Mouse (Mus musculus): Measurements from ENCODE around the gene Canx. TPM values are rescaled to one million over a fixed set of nuclear protein-coding genes. Genes with fewer than 3 reads are reported as not detected.
"Not testable (repeated sequence)": the region's sequence is repeated elsewhere in the genome, so short reads cannot be mapped to it uniquely, and the experiment has no call there.

The Canx gene
- polyA plus RNA-seq, 1 experiment from 2014 or later, result 343 TPM

- H3K36me3 ChIP-seq, result peaks cover 33% of the 10 kb centered on the region
- peak overlapping the region; percentile 96 for H3K4me3 ChIP-seq
- no peaks in the 10 kb centered on the region for H3K9me3 ChIP-seq (replicated peaks)
- WGBS, result 9% methylated on average over 7 of the region's 7 CpGs
- no peak for DNase-seq (ENCODE audit: low spot score)
- peaks cover 42% of the 10 kb centered on the region for H3K4me1 ChIP-seq
- peak overlapping the region; percentile 99 for H3K27ac ChIP-seq (replicated peaks)
- no peaks in the 10 kb centered on the region for H3K27me3 ChIP-seq (ENCODE audit: low read depth, poor library complexity, severe bottlenecking)
Measured at GRCm38 (mm10) chr11:50326302-50326966, 961 bp upstream of the Canx start.

- Histone ChIP-seq H3K4me3 (peak overlapping the region; percentile 96), H3K36me3 (peaks cover 38% of the 10 kb centered on the region), H3K27me3 (ENCODE audit: low read depth, poor library complexity, severe bottlenecking) (no peaks in the 10 kb centered on the region), H3K27ac (replicated peaks) (peak overlapping the region; percentile 99), H3K9me3 (replicated peaks) (no peaks in the 10 kb centered on the region), H3K4me1 (peaks cover 42% of the 10 kb centered on the region)
- WGBS, result 2% methylated on average over 34 of the region's 34 CpGs
- no peak for DNase-seq (ENCODE audit: low spot score)
Measured at GRCm38 (mm10) chr11:50324751-50325471, 562 bp downstream of the Canx start.

GRCm38 (mm10) chr11:50323843-50324242 is 1.6 kb downstream of the Canx start:
- no peaks in the 10 kb centered on the region for H3K27me3 ChIP-seq (ENCODE audit: low read depth, poor library complexity, severe bottlenecking)
- no peak overlapping the region for H3K27ac ChIP-seq (replicated peaks)
- 65% methylated on average over 1 of the region's 1 CpGs for WGBS
- peaks cover 42% of the 10 kb centered on the region for H3K4me1 ChIP-seq
- H3K4me3 ChIP-seq, result peak overlapping the region; percentile 96
- no peaks in the 10 kb centered on the region for H3K9me3 ChIP-seq (replicated peaks)
- DNase-seq (ENCODE audit: low spot score), result no peak
- H3K36me3 ChIP-seq, result peaks cover 43% of the 10 kb centered on the region

GRCm38 (mm10) chr11:50322345-50322744 is 3.1 kb downstream of the Canx start:
- Histone ChIP-seq H3K4me3 (no peak overlapping the region), H3K36me3 (peaks cover 34% of the 10 kb centered on the region)

GRCm38 (mm10) chr11:50321239-50321638 is 4.2 kb downstream of the Canx start:
- Histone ChIP-seq H3K4me1 (peaks cover 35% of the 10 kb centered on the region), H3K27me3 (ENCODE audit: low read depth, poor library complexity, severe bottlenecking) (no peaks in the 10 kb centered on the region), H3K27ac (replicated peaks) (no peak overlapping the region), H3K4me3 (no peak overlapping the region), H3K9me3 (replicated peaks) (no peaks in the 10 kb centered on the region), H3K36me3 (peaks cover 43% of the 10 kb centered on the region)
- no peak for DNase-seq (ENCODE audit: low spot score)
- 97% methylated on average over 6 of the region's 6 CpGs for WGBS

More at GRCm38 (mm10) chr11:50322345-50322744, 3.1 kb downstream of the Canx start:
- Histone ChIP-seq H3K4me1 (peaks cover 42% of the 10 kb centered on the region), H3K9me3 (replicated peaks) (no peaks in the 10 kb centered on the region), H3K27ac (replicated peaks) (no peak overlapping the region), H3K27me3 (ENCODE audit: low read depth, poor library complexity, severe bottlenecking) (no peaks in the 10 kb centered on the region)
- DNase-seq (ENCODE audit: low spot score), result no peak

GRCm38 (mm10) chr11:50319343-50319742 is 6.1 kb downstream of the Canx start:
- WGBS, result 87% methylated on average over 4 of the region's 4 CpGs
- H3K4me3 ChIP-seq; H3K27ac ChIP-seq (replicated peaks); H3K9me3 ChIP-seq (replicated peaks); DNase-seq (ENCODE audit: low spot score); H3K27me3 ChIP-seq (ENCODE audit: low read depth, poor library complexity, severe bottlenecking): not testable (repeated sequence)
- peaks cover 27% of the 10 kb centered on the region for H3K4me1 ChIP-seq
- H3K36me3 ChIP-seq, result peaks cover 43% of the 10 kb centered on the region

- H3K36me3 ChIP-seq, result peaks cover 74% of the 10 kb centered on the region
- no peak for DNase-seq (ENCODE audit: low spot score)
- H3K4me3 ChIP-seq, result no peak overlapping the region
- no peak overlapping the region for H3K27ac ChIP-seq (replicated peaks)
- H3K27me3 ChIP-seq (ENCODE audit: low read depth, poor library complexity, severe bottlenecking), result no peaks in the 10 kb centered on the region
- no peaks in the 10 kb centered on the region for H3K9me3 ChIP-seq (replicated peaks)
- no peaks in the 10 kb centered on the region for H3K4me1 ChIP-seq
- whole genome bisulfite sequencing, result 86% methylated on average over 2 of the region's 2 CpGs
Measured at GRCm38 (mm10) chr11:50312803-50313202, 12.7 kb downstream of the Canx start.

GRCm38 (mm10) chr11:50303406-50303805 is 22.1 kb downstream of the Canx start:
- Histone ChIP-seq H3K4me3 (no peak overlapping the region), H3K9me3 (replicated peaks) (no peaks in the 10 kb centered on the region), H3K36me3 (peaks cover 100% of the 10 kb centered on the region), H3K27ac (replicated peaks) (no peak overlapping the region), H3K4me1 (no peaks in the 10 kb centered on the region), H3K27me3 (ENCODE audit: low read depth, poor library complexity, severe bottlenecking) (no peaks in the 10 kb centered on the region)
- no peak for DNase-seq (ENCODE audit: low spot score)
- 95% methylated on average over 2 of the region's 2 CpGs for WGBS

GRCm38 (mm10) chr11:50292190-50292855 is 33.1 kb downstream of the Canx start, which contains the start of gene Maml1:
Gene Maml1, minus strand, starts transcription at chr11:50292311.
- Histone ChIP-seq H3K4me1 (peaks cover 25% of the 10 kb centered on the region), H3K4me3 (peak within 1 kb of the TSS; percentile 97), H3K9me3 (replicated peaks) (no peaks in the 10 kb centered on the region), H3K36me3 (peaks cover 67% of the 10 kb centered on the region), H3K27me3 (ENCODE audit: low read depth, poor library complexity, severe bottlenecking) (no peaks in the 10 kb centered on the region), H3K27ac (replicated peaks) (peak within 1 kb of the TSS; percentile 99)
- DNase-seq (ENCODE audit: low spot score), result peak; percentile 98
- under 1% methylated on average over 45 of the region's 45 CpGs for whole genome bisulfite sequencing

GRCm38 (mm10) chr11:50291321-50292165 is 33.9 kb downstream of the Canx start:
- under 1% methylated on average over 84 of the region's 85 CpGs for WGBS
- peaks cover 67% of the 10 kb centered on the region for H3K36me3 ChIP-seq
- H3K27ac ChIP-seq (replicated peaks), result peak overlapping the region; percentile 99
- H3K27me3 ChIP-seq (ENCODE audit: low read depth, poor library complexity, severe bottlenecking), result no peaks in the 10 kb centered on the region
- H3K9me3 ChIP-seq (replicated peaks), result no peaks in the 10 kb centered on the region
- peak; percentile 74 for DNase-seq (ENCODE audit: low spot score)
- H3K4me1 ChIP-seq, result peaks cover 25% of the 10 kb centered on the region
- peak overlapping the region; percentile 97 for H3K4me3 ChIP-seq

GRCm38 (mm10) chr11:50290486-50291225 is 34.8 kb downstream of the Canx start:
- Histone ChIP-seq H3K36me3 (peaks cover 67% of the 10 kb centered on the region), H3K9me3 (replicated peaks) (no peaks in the 10 kb centered on the region), H3K4me3 (peak overlapping the region; percentile 97), H3K27me3 (ENCODE audit: low read depth, poor library complexity, severe bottlenecking) (no peaks in the 10 kb centered on the region), H3K4me1 (peaks cover 25% of the 10 kb centered on the region), H3K27ac (replicated peaks) (peak overlapping the region; percentile 99)
- WGBS, result 23% methylated on average over 20 of the region's 20 CpGs
- no peak for DNase-seq (ENCODE audit: low spot score)

GRCm38 (mm10) chr11:50286428-50286827 is 39.0 kb downstream of the Canx start:
- WGBS, result 90% methylated on average over 1 of the region's 1 CpGs
- no peak overlapping the region for H3K27ac ChIP-seq (replicated peaks)
- no peaks in the 10 kb centered on the region for H3K9me3 ChIP-seq (replicated peaks)
- peaks cover 58% of the 10 kb centered on the region for H3K36me3 ChIP-seq
- peaks cover 17% of the 10 kb centered on the region for H3K4me1 ChIP-seq
- no peak for DNase-seq (ENCODE audit: low spot score)
- H3K4me3 ChIP-seq, result no peak overlapping the region
- no peaks in the 10 kb centered on the region for H3K27me3 ChIP-seq (ENCODE audit: low read depth, poor library complexity, severe bottlenecking)

All from midbrain, embryonic 10.5 days (tissue).